Mouse (Mus musculus) NIH3T3 (cell line): ENCODE results near the gene Ngdn.
"Not testable (repeated sequence)": the region's sequence is repeated elsewhere in the genome, so short reads cannot be mapped to it uniquely, and the experiment has no call there.

ENCODE experiments used
- DNase-seq: peaks from one replicate; pipeline ENCODE4 v3.0.0-alpha.2; 2012; ENCODE audit warnings: low read depth

The Ngdn gene

DNA sequence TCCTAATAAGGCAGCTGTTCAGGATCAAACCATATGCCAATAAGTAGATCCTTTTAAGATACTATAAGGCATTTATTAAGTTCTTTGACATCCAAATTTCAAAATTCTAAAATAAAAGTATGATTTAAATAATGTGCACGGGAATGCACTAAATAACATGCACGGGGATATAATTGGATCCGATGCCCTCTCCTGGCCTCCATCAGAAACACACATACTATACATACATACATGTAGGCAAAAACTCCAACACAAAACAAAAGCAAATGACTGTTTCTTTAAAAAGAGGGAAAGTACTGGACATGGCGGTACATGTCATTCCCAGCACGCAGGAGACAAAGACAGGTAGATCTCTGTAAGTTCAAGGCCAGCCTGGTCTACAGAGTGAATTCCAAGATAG is 15.4 kb upstream of the Ngdn start:
- not testable (repeated sequence) for DNase-seq

DNA sequence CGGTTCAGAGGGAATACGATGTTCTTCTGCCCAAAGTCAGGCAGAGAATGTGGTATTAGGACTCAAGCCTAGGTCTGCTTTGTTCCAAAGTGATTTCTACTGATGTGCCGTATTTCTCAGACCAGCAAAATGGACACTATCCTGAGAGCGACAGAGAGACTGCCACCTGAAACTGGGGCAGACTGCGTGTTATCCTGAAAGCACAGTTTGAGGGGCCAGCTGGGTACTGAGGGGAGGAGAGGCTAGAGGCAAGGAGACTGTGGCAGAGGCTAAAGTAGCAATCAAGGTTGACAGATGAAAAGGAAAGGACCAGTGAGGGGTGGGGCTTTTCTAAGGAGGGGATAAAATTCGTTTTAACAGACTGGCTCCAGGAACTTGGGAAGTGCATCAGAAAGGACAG is 14.4 kb upstream of the Ngdn start:
- no peak for DNase-seq

DNA sequence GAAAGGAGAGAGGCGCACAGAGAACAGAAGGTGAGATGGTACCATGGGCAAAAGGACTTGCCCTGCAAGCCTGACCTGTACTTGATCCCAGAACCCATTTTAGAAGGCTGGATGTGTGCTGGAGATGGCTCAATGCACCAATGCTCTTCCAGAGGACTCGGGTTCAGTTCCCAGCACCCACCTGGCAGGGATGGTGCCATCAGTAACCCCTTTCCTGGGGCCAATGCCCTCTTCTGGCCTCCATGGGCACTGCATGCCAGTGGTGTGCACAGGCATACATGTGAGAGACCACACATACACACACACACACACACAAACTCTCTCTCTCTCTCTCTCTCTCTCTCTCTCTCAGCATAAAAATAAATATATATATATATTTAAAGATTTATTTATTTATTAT is 13.8 kb upstream of the Ngdn start:
- DNase-seq, result no peak

- DNase-seq, result no peak
Measured at GRCm38 (mm10) chr14:55001938-55002686, 13.1 kb upstream of the Ngdn start.

GRCm38 (mm10) chr14:55002687-55003120 is 12.6 kb upstream of the Ngdn start:
- no peak for DNase-seq

- peak; percentile 19 for DNase-seq
Measured at GRCm38 (mm10) chr14:55003878-55004855, 11.1 kb upstream of the Ngdn start.

- DNase-seq, result no peak
Measured at GRCm38 (mm10) chr14:55005506-55005905, 9.7 kb upstream of the Ngdn start.

- DNase-seq, result no peak
Measured at GRCm38 (mm10) chr14:55005967-55006366, 9.3 kb upstream of the Ngdn start.

DNA sequence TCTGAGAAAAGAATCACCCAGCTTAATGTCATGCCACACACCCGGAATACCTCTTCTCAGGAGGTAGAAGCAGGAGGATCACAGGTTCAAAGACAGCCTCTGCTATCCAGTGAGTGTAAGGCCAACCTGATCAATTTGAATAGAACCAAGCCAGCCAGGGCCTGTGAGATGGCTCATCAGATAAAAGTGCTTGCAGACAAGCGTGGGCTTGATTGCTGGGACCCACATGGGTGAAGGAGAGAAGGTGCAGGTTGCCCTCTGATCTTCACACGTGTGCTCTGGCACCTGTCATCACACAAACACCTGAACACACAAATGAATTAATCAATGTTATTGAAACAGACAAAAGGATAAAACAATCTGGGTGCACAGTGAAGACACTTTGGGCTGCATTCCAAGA is 8.7 kb upstream of the Ngdn start:
- no peak for DNase-seq

GRCm38 (mm10) chr14:55007120-55007908 is 7.9 kb upstream of the Ngdn start:
- no peak for DNase-seq

DNA sequence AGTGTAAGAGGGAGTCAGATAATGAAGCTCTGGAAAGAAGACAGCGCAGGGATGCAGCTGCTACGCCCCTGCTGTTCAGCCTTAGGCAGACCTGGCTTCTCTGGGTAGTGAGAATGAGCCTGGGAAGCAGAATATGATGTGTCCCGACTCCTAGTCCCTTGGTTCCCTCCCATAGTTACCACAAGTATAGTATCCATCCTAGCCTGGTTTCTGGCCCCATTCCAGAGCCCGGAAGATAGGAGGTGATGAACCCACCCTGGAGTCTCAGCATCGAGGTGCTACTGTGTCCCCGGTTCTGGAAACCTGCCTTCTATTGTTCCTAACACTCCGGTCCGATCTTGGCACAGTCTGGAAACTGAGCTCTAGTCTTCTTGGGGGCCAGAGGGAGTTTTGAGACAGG is 6.8 kb upstream of the Ngdn start:
- DNase-seq, result no peak

DNA sequence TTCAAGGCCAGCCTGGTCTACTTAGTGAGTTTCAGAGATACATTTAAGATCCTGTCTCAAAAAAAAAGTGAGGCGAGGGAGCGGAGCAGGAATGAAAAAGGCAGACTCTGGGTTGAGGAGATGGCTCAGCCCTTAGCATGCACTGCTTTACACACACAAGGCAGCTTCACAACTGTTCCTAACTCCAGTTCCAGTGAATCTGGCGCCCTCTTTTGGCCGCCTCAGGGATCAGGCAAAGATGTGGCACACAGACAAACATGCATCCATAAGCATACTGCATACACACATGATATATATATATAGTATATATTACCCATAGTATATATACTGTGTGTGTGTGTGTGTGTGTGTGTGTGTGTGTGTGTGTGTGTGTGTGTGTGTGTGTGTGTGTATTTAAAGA is 4.1 kb upstream of the Ngdn start:
- DNase-seq, result peak; percentile 29

DNA sequence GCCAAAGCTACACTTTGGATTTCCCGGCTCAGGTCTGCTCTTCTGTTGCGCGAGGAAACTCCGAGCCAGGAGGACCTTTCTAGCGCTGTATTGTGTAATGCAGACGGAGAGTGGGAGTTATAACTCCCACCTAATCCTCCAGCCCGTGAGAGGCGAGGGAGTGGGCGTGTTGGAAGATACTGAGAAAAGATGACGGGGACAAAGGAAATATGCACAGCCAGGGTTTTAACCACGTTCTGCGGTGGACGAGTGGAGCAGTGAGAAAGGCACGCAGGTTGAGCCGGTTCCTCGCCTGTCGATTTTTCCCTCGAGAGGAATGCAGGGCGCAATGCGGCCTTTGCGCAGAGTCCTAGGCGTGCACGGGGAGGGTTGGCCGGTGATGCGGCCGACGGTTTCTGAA is 663 bp upstream of the Ngdn start:
- no peak for DNase-seq

GRCm38 (mm10) chr14:55015767-55016111 is 485 bp downstream of the Ngdn start:
- peak; percentile 44 for DNase-seq

- no peak for DNase-seq
Measured at GRCm38 (mm10) chr14:55016876-55017275, 1.6 kb downstream of the Ngdn start.

GRCm38 (mm10) chr14:55020394-55020793 is 5.1 kb downstream of the Ngdn start:
- DNase-seq, result no peak

DNA sequence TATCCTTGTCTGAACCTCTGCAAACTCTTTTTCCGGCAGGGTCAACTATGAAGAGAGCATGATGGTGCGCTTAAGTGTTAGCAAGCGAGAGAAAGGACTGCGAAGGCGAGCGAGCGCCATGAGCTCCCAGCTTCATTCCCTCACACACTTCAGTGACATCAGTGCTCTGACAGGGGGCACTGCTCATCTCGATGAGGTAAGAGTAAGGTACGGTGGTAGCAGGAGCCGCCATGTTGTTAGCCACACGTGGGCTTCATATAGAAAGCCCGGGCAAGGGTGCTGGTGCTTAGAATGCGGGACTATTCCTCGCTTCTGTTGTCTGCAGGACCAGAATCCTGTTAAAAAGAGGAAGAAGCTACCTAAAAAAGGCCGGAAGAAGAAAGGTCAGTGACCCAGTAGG is 7.8 kb downstream of the Ngdn start:
- DNase-seq, result no peak

DNA sequence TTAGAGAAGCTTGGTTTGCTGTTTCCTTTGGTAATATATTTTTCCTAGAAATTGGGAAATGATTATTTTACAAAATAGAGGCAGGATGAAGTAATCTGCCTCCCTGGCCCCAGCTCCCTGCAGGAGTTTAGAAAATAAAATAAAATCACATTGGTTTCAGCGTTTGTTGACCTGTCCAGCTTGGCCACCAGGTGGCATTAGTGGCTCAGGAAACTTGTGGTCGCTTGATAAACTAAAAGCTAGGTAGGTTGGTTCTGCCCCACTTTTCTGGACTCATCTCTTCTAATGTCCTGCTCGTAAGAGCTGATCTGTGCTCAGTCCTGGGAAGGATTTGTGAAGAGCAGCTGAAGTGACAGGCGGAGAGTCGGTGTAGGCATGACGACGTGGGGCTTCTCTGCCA is 9.0 kb downstream of the Ngdn start:
- peak; percentile 76 for DNase-seq

GRCm38 (mm10) chr14:55025527-55025926 is 10.3 kb downstream of the Ngdn start:
- DNase-seq, result no peak

GRCm38 (mm10) chr14:55027251-55027650 is 12.0 kb downstream of the Ngdn start:
- DNase-seq, result no peak

DNA sequence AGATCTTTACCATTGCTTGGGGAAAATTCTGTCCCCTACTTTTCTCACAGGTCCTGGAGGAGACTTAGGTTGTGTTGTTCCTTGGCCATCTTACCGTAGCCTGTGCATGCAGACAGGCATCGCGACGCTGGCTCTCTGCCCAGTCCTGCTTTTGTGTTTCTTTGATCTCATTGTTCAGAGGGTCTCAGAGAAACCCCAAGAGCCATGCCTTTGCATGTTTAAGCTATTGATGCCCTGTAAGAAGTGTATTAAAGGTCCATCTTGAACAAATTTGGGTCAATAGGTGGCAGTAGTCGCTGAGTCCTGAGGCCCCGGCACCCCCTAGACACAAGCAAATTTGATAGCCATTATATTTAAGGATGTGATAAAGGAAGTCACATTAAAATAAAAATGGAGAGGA is 12.4 kb downstream of the Ngdn start:
- no peak for DNase-seq

DNA sequence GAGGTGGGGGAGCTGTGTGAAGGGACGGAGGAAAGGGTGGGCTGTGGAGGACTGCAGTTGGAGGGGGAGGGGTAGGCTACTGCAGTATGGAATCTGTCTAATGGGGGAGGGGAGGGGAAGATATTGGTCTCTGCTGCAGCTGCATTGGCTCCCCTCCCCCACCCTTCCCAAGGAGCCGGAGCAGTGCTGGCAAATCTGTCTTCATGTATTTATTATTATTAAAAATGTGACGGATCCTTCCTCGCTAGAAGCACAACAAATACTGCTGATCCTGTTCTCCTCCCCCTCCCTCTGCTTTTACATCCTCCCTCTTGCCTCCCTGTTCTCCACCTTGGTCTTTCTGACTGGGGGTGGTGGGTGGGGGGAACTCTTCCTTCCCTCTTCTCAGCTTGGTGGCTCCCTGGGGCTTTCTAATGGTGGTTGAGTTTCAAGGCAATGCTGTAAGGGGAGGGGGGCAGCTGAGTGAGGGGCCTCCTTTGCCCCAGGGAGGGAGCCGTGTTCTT is 13.1 kb downstream of the Ngdn start:
- no peak for DNase-seq
